Mouse (Mus musculus) heart, postnatal 10 days (tissue): ENCODE data around the gene Tmem266. TPM values are rescaled to one million over a fixed set of nuclear protein-coding genes. Genes with fewer than 3 reads are reported as not detected.

Experiments used
- DNase-seq, 2 experiments: peaks; one replicate each; pipeline ENCODE4 v3.0.0; 2021
- intact Hi-C: fragments of 180-260 bp; cut with DNase I; formaldehyde crosslinking; loops from one replicate; pipeline ENCODE4 v1.15.1; 2025
- total RNA-seq, 2 experiments: library from RNA; stranded (reverse); gene quantifications; 2 replicates each; pipeline ENCODE4 v1.2.3; 2021

The Tmem266 gene
- total RNA-seq, 2 experiments from 2014 or later, result 0.72 to 0.82 TPM

GRCm38 (mm10) chr9:55438433-55438832 is 111.7 kb downstream of the Tmem266 start:
- DNase-seq, result no peak
- intact Hi-C loops, result no loop called here

DNA sequence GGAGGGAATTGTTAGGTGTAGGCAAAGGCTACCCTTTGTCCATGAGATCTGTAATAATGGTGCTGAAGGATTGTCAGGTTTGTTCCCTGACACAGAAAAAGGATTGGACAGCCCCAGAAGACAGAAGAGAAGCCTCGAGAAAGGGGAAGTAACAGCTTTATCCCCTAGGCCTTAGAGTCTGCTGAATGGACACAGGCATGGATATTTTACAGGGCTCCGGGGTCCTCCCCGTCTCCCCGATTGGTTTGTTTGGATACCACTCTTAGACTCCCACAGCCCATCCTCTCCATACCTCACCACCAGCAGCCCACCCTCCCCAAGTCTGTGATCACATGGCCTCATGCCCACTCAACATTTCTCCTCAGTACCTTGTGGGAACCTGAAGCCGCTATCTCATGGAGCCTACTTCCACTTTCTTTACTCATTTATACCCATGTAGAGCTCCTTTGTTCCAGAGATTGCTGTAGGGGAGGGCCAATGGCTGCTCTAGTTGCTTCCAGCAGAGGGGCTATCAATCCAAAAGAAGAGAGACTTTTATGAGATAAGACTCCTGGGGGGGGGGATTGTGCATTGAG is 112.6 kb downstream of the Tmem266 start:
- intact Hi-C loops, result no loop called here

GRCm38 (mm10) chr9:55447509-55447908 is 120.8 kb downstream of the Tmem266 start:
- intact Hi-C loops, result no loop called here
- no peak for DNase-seq

More for the DNA sequence above, 112.6 kb downstream of the Tmem266 start:
- DNase-seq, result no peak

GRCm38 (mm10) chr9:55449108-55449507 is 122.4 kb downstream of the Tmem266 start:
- DNase-seq, result no peak
- intact Hi-C loops, result no loop called here

GRCm38 (mm10) chr9:55450035-55450434 is 123.3 kb downstream of the Tmem266 start:
- intact Hi-C loops, result no loop called here
- no peak for DNase-seq

DNA sequence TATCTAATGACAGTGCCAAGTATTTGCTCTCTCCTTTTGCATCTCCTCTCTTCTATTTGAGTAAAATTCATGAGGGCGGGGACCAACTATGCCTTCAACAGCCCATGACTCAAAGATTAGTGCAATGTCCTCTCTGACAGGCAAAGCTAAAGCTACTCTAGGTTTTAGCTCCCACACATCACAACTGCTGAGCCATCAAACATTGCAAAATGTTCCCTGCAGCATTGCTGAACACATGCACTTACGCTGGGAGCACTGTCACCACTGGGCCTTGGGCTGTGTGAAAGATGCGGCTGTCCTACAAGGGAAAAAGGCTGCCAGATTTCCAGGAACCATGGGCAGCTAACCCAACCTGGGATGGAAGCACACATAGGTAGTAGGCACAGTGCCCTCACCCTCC is 124.7 kb downstream of the Tmem266 start:
- intact Hi-C loops, result no loop called here
- no peak for DNase-seq

GRCm38 (mm10) chr9:55452906-55453305 is 126.2 kb downstream of the Tmem266 start:
- intact Hi-C loops, result no loop called here
- DNase-seq, result no peak

GRCm38 (mm10) chr9:55453366-55453765 is 126.7 kb downstream of the Tmem266 start:
- DNase-seq, result no peak
- intact Hi-C loops, result no loop called here

DNA sequence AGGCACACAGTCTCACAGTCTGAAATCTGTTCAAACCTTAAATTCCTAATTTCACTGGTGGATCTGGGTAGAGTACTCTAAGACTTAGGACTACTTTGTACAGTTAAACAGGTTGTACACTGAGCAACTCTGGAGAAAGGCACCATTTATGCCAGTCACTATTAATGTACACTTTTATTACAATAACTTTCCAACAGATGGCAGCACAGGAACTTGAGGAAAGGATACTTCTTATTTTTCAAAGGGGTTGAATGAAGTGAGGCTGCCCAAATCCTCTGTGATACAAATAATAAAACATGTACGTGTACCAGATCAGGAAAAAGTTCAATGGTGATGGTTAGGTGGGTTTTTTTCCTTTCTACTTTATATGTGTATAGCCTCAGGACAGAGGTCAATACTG is 141.7 kb downstream of the Tmem266 start:
- intact Hi-C loops, result loop anchor here (1.0 to 2.0 kb wide), 2 partner anchors 68 to 450 kb away; no protein-coding TSS in a partner anchor
- DNase-seq, result peak in 1 of 2 experiments; percentile 23

GRCm38 (mm10) chr9:55476084-55476483 is 149.4 kb downstream of the Tmem266 start:
- DNase-seq, result no peak
- intact Hi-C loops, result no loop called here

- no peak for DNase-seq
- intact Hi-C loops, result no loop called here
Measured at GRCm38 (mm10) chr9:55478699-55479098, 152.0 kb downstream of the Tmem266 start.

DNA sequence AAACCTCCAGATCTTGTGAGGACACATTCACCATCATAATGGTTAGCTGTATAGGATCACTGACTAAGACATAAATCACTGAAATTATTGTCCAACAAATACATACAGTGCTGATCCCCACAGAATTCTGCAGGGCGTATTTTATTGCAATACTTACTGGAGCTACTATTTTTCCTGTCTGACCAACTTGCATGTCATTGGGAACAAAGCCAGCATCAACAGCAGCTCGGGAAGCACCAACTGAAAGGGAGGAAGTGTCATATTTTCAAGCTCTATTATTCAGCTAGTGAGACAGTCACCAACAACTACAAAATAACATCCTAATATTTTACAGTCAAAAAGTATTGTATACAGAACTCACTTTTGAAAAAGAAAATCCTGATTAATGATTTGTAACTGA is 155.4 kb downstream of the Tmem266 start:
- peak in 1 of 2 experiments; percentile 23 for DNase-seq
- intact Hi-C loops, result no loop called here

Other genes with a start within 250 kb of the Tmem266 start
- gene Ube2q2, start 178.1 kb upstream of the Tmem266 start, total RNA-seq, result 10 to 100 TPM; 29.5 to 30.9 TPM
- 10 to 100 TPM; 29.4 to 35.3 TPM for gene Fbxo22, start 118.0 kb upstream of the Tmem266 start, total RNA-seq
- gene Nrg4, start 69 bp upstream of the Tmem266 start, total RNA-seq, result 1 to 10 TPM; 1.5 to 3.4 TPM
- gene Etfa, start 185.3 kb downstream of the Tmem266 start, total RNA-seq, result 100 to 1,000 TPM; 704 to 707 TPM
- gene Isl2, start 211.8 kb downstream of the Tmem266 start, total RNA-seq, result not detected